Mouse (Mus musculus) forebrain, postnatal 0 days (tissue): ENCODE data around the gene Tnfsf15. TPM values are rescaled to one million over a fixed set of nuclear protein-coding genes. Genes with fewer than 3 reads are reported as not detected.

Experiments
- ATAC-seq: fragments of 200-750 bp; cut with Nextera tagmentation; 2 replicates; pipeline ENCODE4 v1.8.0; 2017; ENCODE audit warnings: mild to moderate bottlenecking, moderate library complexity
- DNase-seq: peaks from one replicate; pipeline ENCODE4 v3.0.0-alpha.2; 2015
- H3K27ac ChIP-seq: fragments of 300-500 bp; sonication (generic); 2 replicates; pipeline ENCODE4 v1.5.1; 2014; ENCODE audit warnings: low read depth, mild to moderate bottlenecking, antibody characterized with exemption, low read length, moderate library complexity, mixed read lengths
- H3K27me3 ChIP-seq: fragments of 300-500 bp; sonication (generic); 2 replicates; pipeline ENCODE4 v1.6.1; 2014; ENCODE audit warnings: mild to moderate bottlenecking, low read length, mixed read lengths; ENCODE audit not compliant: insufficient read depth
- H3K36me3 ChIP-seq: fragments of 300-500 bp; sonication (generic); 2 replicates; pipeline ENCODE4 v1.6.1; 2014; ENCODE audit warnings: mild to moderate bottlenecking, moderate library complexity; ENCODE audit not compliant: insufficient read depth
- H3K4me1 ChIP-seq: fragments of 300-500 bp; sonication (generic); 2 replicates; pipeline ENCODE4 v1.6.1; 2014; ENCODE audit warnings: antibody characterized with exemption; ENCODE audit not compliant: insufficient read depth
- H3K4me2 ChIP-seq: fragments of 300-500 bp; sonication (generic); 2 replicates; pipeline ENCODE4 v1.6.1; 2014; ENCODE audit warnings: low read depth, mild to moderate bottlenecking, moderate library complexity
- H3K4me3 ChIP-seq: fragments of 300-500 bp; sonication (generic); 2 replicates; pipeline ENCODE4 v1.5.1; 2014; ENCODE audit warnings: low read depth, low read length, mixed read lengths
- H3K9ac ChIP-seq: fragments of 300-500 bp; sonication (generic); 2 replicates; pipeline ENCODE4 v1.6.1; 2014; ENCODE audit warnings: mild to moderate bottlenecking
- H3K9me3 ChIP-seq: fragments of 300-500 bp; sonication (generic); 2 replicates; pipeline ENCODE4 v1.6.1; 2016; ENCODE audit warnings: low read length
- CTCF ChIP-seq: sonication (generic); IDR thresholded peaks from 2 replicates; pipeline ENCODE4 v1.5.1; 2016; ENCODE audit warnings: antibody characterized with exemption, control low read depth, low read depth
- WGBS: fragments of 180-500 bp; shearing (Covaris S2); extraction: QIAGEN DNeasy Blood & Tissue Kit; methylation state at CpG from one replicate; pipeline ENCODE4 v1.1.7; 2014; 5-methylcytosine and 5-hydroxymethylcytosine counted together
- polyA plus RNA-seq: library from polyadenylated mRNA; unstranded; fragments of >200 nt; fragmentation: Nextera tagmentation; extraction: Ambion mirVana; gene quantifications from 2 replicates; pipeline ENCODE4 v1.2.1, GENCODE M21; 2015
- total RNA-seq: library from RNA; depleted of rRNA; stranded (reverse); fragments of >200 nt; gene quantifications from 2 replicates; pipeline ENCODE4 v1.2.3, GENCODE M21; 2014; rRNA removed

Tnfsf15 gene
- total RNA-seq (0.15 TPM in 1 of 2 replicates, not detected in the other), polyA plus RNA-seq (not detected in 2 replicates)

DNA sequence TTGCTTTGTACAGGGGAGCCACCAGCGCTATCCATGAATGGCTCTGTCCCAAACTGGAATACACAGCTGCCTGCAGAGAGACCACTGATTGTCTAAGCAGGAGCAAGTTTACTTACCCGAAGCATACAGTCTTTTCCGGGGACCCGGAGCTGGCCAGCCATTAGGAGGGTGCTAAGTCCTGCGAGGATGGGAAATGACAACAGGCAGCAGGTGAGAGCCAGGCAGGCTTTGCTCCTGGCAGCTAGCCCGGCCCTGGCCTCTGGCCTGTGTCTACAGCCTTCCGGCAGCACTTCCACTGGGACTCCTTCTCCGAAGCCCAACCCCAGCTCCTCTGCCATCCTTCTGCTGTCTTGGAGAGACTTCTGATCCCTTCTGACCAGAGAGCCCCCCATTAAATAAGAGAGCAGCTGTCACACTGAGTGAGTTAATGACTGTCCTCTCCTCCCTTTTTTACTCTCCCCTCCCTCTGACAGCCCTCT lies at the start of gene Tnfsf15:
Tnfsf15 (minus strand) TSS at position 421 of the 479 bp plus-strand sequence.
- no peaks in the 10 kb centered on the region for H3K36me3 ChIP-seq
- H3K4me2 ChIP-seq = no peak within 1 kb of the TSS
- DNase-seq (no peak), ATAC-seq (no peak)
- H3K9ac ChIP-seq = no peak within 1 kb of the TSS
- TF ChIP-seq CTCF = no peak
- H3K4me1 ChIP-seq = no peaks in the 10 kb centered on the region
- no peaks in the 10 kb centered on the region for H3K27me3 ChIP-seq
- H3K27ac ChIP-seq = no peak within 1 kb of the TSS
- H3K9me3 ChIP-seq = no peaks in the 10 kb centered on the region
- WGBS = 45% methylated on average over 8 of the region's 8 CpGs
- H3K4me3 ChIP-seq = no peak within 1 kb of the TSS

- ATAC-seq (no peak), DNase-seq (no peak)
- TF ChIP-seq CTCF = no peak
- no peak overlapping the region for H3K9ac ChIP-seq
- no peaks in the 10 kb centered on the region for H3K36me3 ChIP-seq
- WGBS = 95% methylated on average over 3 of the region's 3 CpGs
- H3K4me3 ChIP-seq = no peak overlapping the region
- H3K4me1 ChIP-seq = no peaks in the 10 kb centered on the region
- H3K4me2 ChIP-seq = no peak overlapping the region
- H3K27ac ChIP-seq = no peak overlapping the region
- no peaks in the 10 kb centered on the region for H3K9me3 ChIP-seq
- H3K27me3 ChIP-seq = no peaks in the 10 kb centered on the region
These were observed 47.4 kb upstream of the Tnfsf15 start for GRCm38 (mm10) chr4:63792328-63792727.

- ATAC-seq = no peak
These were observed 40.6 kb upstream of the Tnfsf15 start for GRCm38 (mm10) chr4:63785466-63785865.

GRCm38 (mm10) chr4:63783826-63784225 lies 38.9 kb upstream of the Tnfsf15 start:
- no peaks in the 10 kb centered on the region for H3K27me3 ChIP-seq
- 86% methylated on average over 5 of the region's 5 CpGs for WGBS

More at GRCm38 (mm10) chr4:63785466-63785865, 40.6 kb upstream of the Tnfsf15 start:
- no peak for DNase-seq
- Histone ChIP-seq H3K4me1 (no peaks in the 10 kb centered on the region), H3K27me3 (no peaks in the 10 kb centered on the region), H3K4me3 (no peak overlapping the region), H3K9ac (no peak overlapping the region), H3K27ac (no peak overlapping the region), H3K9me3 (no peaks in the 10 kb centered on the region), H3K4me2 (no peak overlapping the region), H3K36me3 (no peaks in the 10 kb centered on the region)
- TF ChIP-seq CTCF = no peak
- WGBS = 80% methylated on average over 2 of the region's 2 CpGs

DNA sequence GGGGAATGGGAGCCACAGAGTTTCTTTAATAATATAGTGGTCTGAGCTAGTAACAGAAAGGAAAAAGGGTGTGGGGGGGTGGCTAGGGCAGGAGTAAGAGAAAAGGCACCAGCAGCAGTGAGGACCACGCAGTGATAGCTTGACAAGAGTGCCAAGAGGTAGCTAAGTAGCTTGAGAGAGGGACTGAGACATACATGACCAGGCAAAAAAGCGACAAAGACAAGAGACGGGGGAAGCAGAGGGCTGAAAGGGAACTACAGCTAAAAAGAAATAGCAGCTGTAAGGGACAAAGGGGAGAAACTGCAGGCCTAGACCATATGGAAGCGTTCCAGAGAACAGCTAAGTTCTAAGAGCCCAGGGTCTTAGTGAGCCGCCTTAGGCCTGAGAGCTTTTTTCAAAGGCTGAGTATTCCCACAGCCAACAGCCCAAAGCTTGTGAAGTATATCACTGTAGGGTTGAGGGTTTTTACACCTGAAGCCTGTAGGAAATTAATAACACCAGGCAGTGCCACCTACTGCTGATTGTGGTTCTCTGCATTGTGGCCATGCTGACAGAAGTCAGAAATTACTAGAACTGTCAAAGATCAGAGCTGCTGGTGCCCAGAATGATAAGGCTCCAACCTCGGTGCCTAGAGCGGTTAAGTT lies 38.2 kb upstream of the Tnfsf15 start:
- Histone ChIP-seq H3K4me2 (no peak overlapping the region), H3K9ac (no peak overlapping the region), H3K36me3 (no peaks in the 10 kb centered on the region), H3K27me3 (no peaks in the 10 kb centered on the region), H3K27ac (no peak overlapping the region), H3K9me3 (no peaks in the 10 kb centered on the region), H3K4me1 (no peaks in the 10 kb centered on the region), H3K4me3 (no peak overlapping the region)
- 56% methylated on average over 7 of the region's 7 CpGs for WGBS
- ATAC-seq = peak; percentile 54
- peak; percentile 34 for TF ChIP-seq CTCF
- peak; percentile 14 for DNase-seq

More at GRCm38 (mm10) chr4:63783826-63784225, 38.9 kb upstream of the Tnfsf15 start:
- ATAC-seq = no peak
- H3K36me3 ChIP-seq = no peaks in the 10 kb centered on the region
- no peak for DNase-seq
- no peaks in the 10 kb centered on the region for H3K4me1 ChIP-seq
- H3K4me2 ChIP-seq = no peak overlapping the region
- H3K4me3 ChIP-seq = no peak overlapping the region
- no peak overlapping the region for H3K27ac ChIP-seq
- H3K9me3 ChIP-seq = no peaks in the 10 kb centered on the region
- TF ChIP-seq CTCF = no peak
- no peak overlapping the region for H3K9ac ChIP-seq

DNA sequence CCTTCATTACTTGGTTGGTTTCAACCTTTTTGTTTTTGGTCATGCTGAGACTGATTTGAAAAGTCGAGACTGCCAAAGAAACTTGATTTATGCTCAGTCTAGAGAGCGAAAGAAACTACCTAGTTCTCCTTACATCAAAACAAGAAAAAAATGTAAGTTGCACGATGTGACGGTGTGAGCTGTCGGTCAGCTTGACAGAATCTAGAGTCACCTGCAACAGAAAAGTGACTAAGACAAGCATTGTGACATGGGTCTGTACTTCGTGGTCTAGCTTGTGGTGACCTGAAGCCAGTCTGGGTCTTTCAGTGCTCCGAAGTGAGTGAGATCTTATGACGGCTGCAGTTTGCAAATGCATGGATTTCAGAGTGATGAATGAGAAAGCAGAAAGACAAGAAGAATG lies 32.3 kb upstream of the Tnfsf15 start:
- H3K9ac ChIP-seq = no peak overlapping the region
- 89% methylated on average over 8 of the region's 8 CpGs for WGBS
- H3K27me3 ChIP-seq = no peaks in the 10 kb centered on the region
- no peaks in the 10 kb centered on the region for H3K9me3 ChIP-seq
- H3K4me3 ChIP-seq = no peak overlapping the region
- ATAC-seq = no peak
- H3K36me3 ChIP-seq = no peaks in the 10 kb centered on the region
- no peak for DNase-seq
- no peak for TF ChIP-seq CTCF
- no peak overlapping the region for H3K4me2 ChIP-seq
- no peak overlapping the region for H3K27ac ChIP-seq
- no peaks in the 10 kb centered on the region for H3K4me1 ChIP-seq

GRCm38 (mm10) chr4:63773306-63774090 lies 28.6 kb upstream of the Tnfsf15 start:
- H3K36me3 ChIP-seq = no peaks in the 10 kb centered on the region
- H3K4me3 ChIP-seq = no peak overlapping the region
- H3K27ac ChIP-seq = no peak overlapping the region
- no peaks in the 10 kb centered on the region for H3K27me3 ChIP-seq
- ATAC-seq (no peak), DNase-seq (no peak)
- no peaks in the 10 kb centered on the region for H3K4me1 ChIP-seq
- H3K4me2 ChIP-seq = no peak overlapping the region
- H3K9ac ChIP-seq = no peak overlapping the region
- WGBS = 72% methylated on average over 8 of the region's 8 CpGs
- no peak for TF ChIP-seq CTCF
- no peaks in the 10 kb centered on the region for H3K9me3 ChIP-seq
